Mouse (Mus musculus) spleen, postnatal 4 days (tissue): Measurements from ENCODE around the gene Vps33b.

Source experiments
- DNase-seq, 2 experiments: peaks; one replicate each; pipeline ENCODE4 v3.0.0; 2022; ENCODE audit warnings: low spot score in 2 of 2

The Vps33b gene

DNA sequence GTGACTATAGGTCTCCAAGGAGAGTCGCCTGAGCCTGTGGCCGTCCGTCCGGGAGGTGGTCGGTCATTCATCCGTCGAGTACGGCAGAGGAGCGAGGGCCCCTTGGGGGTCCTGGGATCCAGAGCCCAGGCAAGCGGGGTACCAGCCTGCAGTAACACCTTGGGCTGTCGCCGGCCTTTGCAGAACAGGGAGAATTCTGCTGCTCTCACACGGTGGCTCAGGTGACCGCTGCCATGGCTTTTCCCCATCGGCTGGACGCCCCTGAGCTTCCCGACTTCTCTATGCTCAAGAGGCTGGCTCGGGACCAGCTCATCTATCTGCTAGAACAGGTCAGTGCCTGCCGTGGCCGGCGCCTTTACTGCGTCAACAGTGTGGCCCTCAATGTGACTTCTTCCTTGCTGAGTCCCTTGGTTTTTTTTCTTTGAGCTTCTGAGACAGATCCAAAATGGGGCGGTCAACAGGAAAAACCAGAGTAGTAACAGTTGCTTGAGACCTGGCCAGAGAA, 354 bp downstream of the Vps33b start:
- no peak for DNase-seq

GRCm38 (mm10) chr7:80273456-80273855, 4.0 kb downstream of the Vps33b start:
- no peak for DNase-seq

DNA sequence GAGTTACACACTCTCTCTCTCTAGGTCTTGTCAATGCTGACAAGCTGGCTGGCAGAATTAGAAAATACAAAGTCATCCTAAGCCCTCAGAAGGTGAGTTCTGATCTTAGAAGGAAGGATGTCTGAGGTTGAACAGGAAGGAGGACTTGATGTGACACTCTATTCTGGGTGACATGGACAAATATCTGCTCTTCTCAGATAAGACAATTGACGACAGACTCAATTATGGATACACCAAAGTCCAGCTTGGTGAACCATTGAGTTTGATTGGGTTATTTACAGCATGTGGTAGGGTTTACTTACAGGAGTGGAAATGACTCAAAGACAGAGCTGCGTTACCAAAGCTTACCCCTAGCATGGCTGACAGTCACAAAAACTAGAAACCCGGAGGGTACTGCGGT, 6.9 kb downstream of the Vps33b start:
- DNase-seq = no peak

- DNase-seq = no peak
These were observed 10.6 kb downstream of the Vps33b start for GRCm38 (mm10) chr7:80280032-80280431.

DNA sequence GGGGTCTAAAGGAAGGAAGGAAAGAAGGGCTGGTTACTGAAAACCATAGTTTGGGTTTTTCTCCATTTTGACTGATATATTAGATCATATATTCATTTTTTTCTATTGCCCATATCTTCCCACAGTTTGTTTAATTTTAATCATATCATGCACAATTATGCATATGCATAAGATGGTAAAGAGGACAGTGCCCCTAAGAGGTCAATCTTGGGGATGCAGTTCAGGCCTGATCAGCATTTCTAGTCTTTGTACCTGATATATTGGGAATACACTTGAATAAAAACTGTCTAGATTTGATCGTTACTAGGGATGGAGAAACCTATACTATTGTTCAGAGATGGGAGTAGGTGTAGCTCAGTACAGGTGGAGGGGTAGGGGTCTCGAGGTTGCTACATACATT, 11.5 kb downstream of the Vps33b start:
- DNase-seq = no peak

GRCm38 (mm10) chr7:80281646-80282045, 12.2 kb downstream of the Vps33b start:
- no peak for DNase-seq

DNA sequence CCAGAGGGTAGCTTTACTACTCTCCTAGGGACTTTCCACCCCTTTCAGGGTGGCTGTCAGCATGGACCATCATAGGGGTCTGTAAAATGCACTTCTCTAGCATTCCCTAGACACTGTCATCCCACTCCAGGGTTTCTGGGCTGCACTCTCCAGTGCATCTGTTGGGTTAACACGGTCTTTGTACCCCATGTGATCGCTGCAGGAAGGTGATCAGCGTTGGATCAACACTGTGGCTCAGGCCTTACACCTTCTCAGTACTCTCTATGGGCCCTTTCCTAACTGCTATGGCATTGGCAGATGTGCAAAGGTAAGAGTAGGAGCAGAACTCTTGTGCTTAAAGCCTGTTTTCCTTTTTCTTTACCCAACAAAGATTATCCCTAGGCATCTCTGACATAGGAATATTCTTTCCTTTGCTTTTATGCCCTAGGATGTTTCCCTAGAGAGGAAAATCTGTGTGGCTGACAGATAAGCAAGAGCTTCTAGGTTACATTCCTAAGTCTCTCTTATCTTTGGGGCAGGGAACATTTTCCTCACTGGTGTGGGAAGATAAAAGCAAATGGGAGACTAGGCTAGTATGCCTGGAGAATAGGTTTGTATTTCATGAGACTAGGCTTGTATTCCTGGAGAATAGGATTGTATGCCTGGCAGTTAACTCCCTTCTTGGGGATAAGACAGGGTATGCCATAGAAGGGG, 13.9 kb downstream of the Vps33b start:
- no peak for DNase-seq

- DNase-seq = no peak
These were observed 14.9 kb downstream of the Vps33b start for GRCm38 (mm10) chr7:80284391-80284790.

DNA sequence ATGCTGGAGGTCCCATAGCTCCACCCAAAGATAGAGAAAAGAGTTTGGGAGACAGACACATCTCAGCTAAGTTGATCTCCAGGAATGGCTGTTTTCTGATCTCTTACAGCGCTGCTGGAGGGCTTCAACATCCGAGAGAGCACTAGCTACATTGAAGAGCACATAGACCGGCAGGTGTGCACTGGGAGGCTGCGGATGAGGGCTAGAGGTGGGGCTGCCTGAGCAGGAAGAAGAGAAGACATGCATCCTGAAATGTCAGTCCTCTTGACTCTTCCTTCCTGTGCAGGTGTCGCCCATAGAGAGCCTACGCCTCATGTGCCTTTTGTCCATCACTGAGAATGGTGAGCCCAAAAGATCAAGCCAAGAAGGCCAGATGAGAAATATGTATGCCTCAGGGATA, 16.3 kb downstream of the Vps33b start:
- DNase-seq = no peak

- no peak for DNase-seq
These were observed 18.3 kb downstream of the Vps33b start for GRCm38 (mm10) chr7:80287736-80288135.

- DNase-seq = peak; percentile 99 to 100
These were observed 24.8 kb downstream of the Vps33b start, which contains the start of gene Prc1 for GRCm38 (mm10) chr7:80294062-80294763. Gene Prc1, plus strand, starts transcription at chr7:80294450.

DNA sequence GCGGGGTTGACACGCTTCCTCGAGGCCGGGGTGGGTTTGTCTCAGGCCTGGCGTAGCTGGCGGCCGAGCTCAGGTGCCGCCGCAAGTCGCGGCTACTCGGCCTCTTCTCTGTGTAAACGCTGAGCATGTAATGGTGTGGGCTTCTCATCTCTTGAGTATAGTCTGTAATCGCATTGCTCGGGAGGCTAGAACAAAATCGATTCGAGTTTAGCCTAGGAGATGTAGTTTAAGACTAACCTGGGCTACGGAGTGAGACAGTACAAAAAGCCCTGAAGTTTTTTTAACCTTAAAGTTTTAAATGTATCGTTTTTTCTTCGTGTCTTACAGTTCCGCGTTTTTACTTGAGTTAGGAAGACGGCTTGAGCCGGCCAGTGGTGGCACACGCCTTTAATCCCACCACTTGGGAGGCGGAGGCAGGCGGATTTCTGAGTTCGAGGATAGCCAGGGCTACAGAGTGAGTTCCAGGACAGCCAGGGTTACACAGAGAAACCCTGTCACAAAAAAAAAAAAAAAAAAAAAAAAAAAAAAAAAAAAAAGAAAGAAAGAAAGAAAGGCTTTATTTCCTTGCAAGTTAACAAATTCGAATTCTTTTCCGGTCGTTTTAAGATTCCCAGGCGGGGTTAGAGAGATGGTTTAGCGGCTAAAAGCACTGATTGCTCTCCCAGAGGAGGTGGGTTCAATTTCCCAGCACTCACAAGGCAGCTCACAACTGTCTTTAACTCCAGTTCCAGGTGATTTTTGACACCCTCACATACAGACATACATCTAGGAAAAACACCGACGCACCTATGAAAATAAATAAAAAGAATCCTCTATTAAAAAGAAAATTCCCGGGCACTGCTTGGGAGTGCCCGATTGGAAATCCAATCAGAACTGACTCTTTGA, 25.6 kb downstream of the Vps33b start:
- DNase-seq = peak; percentile 35 to 71

- no peak for DNase-seq
These were observed 27.0 kb downstream of the Vps33b start for GRCm38 (mm10) chr7:80296462-80296861.

DNA sequence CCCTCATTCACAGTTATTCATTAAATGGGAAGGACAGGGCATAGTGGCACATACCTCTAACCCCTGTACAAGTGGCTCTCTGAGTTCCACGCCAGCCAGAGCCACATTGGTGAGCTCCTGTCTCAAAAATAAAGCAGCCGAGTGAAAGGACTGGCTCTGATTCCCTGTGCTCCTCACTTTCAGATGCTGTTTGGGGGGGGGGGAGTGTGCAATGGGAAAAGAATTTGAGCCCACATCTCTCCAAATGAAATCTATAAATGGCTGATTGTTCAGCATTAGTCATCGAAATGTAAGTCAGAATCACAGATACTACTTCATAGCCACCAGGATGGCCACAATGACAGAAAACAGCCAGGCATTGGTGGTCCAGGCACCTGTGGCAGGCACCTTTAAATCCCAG, 27.6 kb downstream of the Vps33b start:
- no peak for DNase-seq

- no peak for DNase-seq
These were observed 29.3 kb downstream of the Vps33b start for GRCm38 (mm10) chr7:80298754-80299153.

DNA sequence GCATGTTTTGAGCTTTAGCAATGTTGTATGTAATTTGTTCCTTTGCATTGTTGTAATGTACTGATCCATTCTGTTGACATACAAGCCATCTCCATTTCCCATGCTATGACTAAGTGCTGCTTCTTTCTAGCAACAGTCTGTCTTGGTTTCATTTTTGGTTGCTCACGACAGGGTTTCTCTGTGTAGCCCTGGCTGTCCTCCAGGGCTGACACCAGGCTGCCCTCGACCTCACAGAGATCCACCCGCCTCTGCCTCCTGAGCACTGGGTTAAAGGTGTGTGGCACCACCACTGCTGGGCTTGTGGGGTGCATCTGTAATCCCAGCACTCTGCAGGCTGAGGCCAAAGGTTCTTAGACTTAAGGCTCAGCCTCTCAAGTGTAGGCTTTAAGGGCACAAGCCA, 30.1 kb downstream of the Vps33b start:
- DNase-seq = no peak

DNA sequence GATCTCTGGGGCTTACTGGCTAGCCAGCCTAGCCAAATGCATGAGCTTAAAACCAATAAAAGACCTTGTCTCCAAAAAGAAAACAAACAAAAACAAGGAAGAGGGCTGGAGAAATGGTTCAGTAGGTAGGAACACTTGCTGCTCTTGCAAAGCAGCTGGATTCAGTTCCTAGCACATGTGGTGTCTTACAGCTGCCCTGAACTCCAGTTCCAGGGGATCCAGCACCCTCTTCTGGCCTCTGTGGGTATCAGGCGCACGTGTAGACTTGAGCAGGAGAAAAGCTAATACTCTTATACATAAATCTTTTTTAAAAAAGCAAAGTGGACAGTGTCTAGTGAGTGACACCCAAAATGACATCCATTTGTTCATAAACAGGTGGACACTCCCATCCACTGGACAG, 32.1 kb downstream of the Vps33b start:
- no peak for DNase-seq

- DNase-seq = no peak
These were observed 38.3 kb downstream of the Vps33b start for GRCm38 (mm10) chr7:80307766-80308165.

- DNase-seq = no peak
These were observed 41.3 kb downstream of the Vps33b start for GRCm38 (mm10) chr7:80310771-80311170.

DNA sequence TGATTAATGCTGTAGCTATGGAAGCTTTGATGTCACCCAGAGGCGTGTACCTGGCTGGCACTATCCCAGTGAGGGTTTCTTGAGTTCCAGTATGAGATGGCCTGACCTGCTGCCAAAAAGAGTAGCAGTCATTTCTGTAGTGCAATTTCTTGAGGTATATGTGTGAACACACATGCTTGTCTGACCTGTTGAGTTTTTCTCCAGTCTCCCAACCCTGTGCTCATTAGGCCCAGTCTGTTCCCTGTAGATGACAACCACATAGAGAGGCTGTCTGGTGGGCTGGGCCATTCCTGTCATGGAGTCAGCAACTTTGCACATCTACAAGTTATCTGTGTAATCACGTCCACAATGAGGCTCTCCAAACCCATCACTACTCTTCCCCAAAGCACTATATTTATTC, 46.3 kb downstream of the Vps33b start:
- no peak for DNase-seq

GRCm38 (mm10) chr7:80317439-80318115, 48.1 kb downstream of the Vps33b start:
- no peak for DNase-seq

DNA sequence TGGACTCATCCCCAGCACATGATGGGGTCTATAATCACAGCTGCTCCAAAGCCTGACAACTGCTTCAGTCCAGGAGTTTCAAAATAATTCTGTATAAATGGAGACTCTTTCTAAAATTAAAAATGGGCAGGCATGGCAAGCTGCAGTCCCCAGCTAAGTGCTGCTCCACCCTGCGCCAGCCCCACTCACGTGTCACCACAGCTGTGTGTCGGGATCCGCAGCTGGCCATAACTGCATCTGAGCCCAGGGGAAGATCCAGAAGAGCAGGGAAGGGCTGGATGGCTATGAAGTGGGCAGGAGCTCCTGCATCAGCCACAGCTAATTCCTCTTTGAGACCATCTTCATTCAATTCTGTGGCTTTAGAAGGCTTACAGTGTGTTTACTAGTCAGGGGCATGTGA, 49.2 kb downstream of the Vps33b start:
- DNase-seq = peak in 1 of 2 experiments; percentile 58
